Mouse (Mus musculus) lung, adult 2 months (tissue): ENCODE data around the gene Btd.

Experiments used
- CTCF ChIP-seq: fragments of 200-500 bp; IDR thresholded peaks from 2 replicates; pipeline ENCODE4 v1.5.1; 2011; ENCODE audit warnings: mild to moderate bottlenecking, low read length, control low read depth; ENCODE audit not compliant: insufficient read depth
- POLR2A ChIP-seq: fragments of 200-500 bp; IDR thresholded peaks from 2 replicates; pipeline ENCODE4 v1.6.1; 2011; ENCODE audit warnings: low read depth, mild to moderate bottlenecking, control low read depth, low read length, borderline replicate concordance; ENCODE audit errors: extremely low read depth

GRCm38 (mm10) chr14:31644183-31644830, 3.5 kb downstream of the Btd start:
- no peak for TF ChIP-seq POLR2A
- no peak for TF ChIP-seq CTCF
